Mouse (Mus musculus) thymus, adult 2 months (tissue): ENCODE results near the gene Plxnb2. TPM values are rescaled to one million over a fixed set of nuclear protein-coding genes. Genes with fewer than 3 reads are reported as not detected.

Source experiments
- DNase-seq: peaks from one replicate; pipeline ENCODE4 v3.0.0; 2021
- H3K27ac ChIP-seq: fragments of 200-500 bp; 2 replicates; pipeline ENCODE4 v1.5.1; 2012; ENCODE audit warnings: low read length, control low read depth; ENCODE audit not compliant: control insufficient read depth, insufficient read depth
- H3K27me3 ChIP-seq: fragments of 200-500 bp; 2 replicates; pipeline ENCODE4 v1.6.1; 2012; ENCODE audit warnings: mild to moderate bottlenecking, low read length, moderate library complexity, mixed read lengths; ENCODE audit not compliant: control insufficient read depth, insufficient read depth
- H3K36me3 ChIP-seq: fragments of 200-500 bp; 2 replicates; pipeline ENCODE4 v1.6.1; 2012; ENCODE audit warnings: mild to moderate bottlenecking, low read length, moderate library complexity; ENCODE audit not compliant: control insufficient read depth, insufficient read depth
- H3K4me1 ChIP-seq: fragments of 200-500 bp; replicated peaks from 2 replicates; pipeline ENCODE4 v1.6.1; 2012; ENCODE audit warnings: low read length; ENCODE audit not compliant: control insufficient read depth, insufficient read depth
- H3K4me3 ChIP-seq: fragments of 200-500 bp; 2 replicates; pipeline ENCODE4 v1.5.1; 2012; ENCODE audit warnings: mild to moderate bottlenecking, low read length, control low read depth, moderate library complexity; ENCODE audit not compliant: control insufficient read depth, insufficient read depth
- CTCF ChIP-seq: fragments of 200-500 bp; IDR thresholded peaks from 2 replicates; pipeline ENCODE4 v1.5.1; 2012; ENCODE audit warnings: mild to moderate bottlenecking, control low read depth, low read length, moderate library complexity, borderline replicate concordance; ENCODE audit not compliant: control insufficient read depth, poor library complexity, insufficient read depth; ENCODE audit errors: extremely low read depth
- POLR2A ChIP-seq: fragments of 200-500 bp; IDR thresholded peaks from 2 replicates; pipeline ENCODE4 v1.6.1; 2012; ENCODE audit warnings: mild to moderate bottlenecking, low read length, control low read depth, moderate library complexity; ENCODE audit not compliant: control insufficient read depth, poor library complexity, insufficient read depth; ENCODE audit errors: extremely low read depth
- WGBS: fragments of 180-500 bp; shearing (Covaris S2); methylation state at CpG from one replicate; pipeline ENCODE4 v1.1.7; 2018; 5-methylcytosine and 5-hydroxymethylcytosine counted together
- polyA plus RNA-seq: library from polyadenylated mRNA; depleted of rRNA; stranded (reverse); fragments of >200 nt; gene quantifications from 2 replicates; pipeline ENCODE4 v1.2.3, GENCODE M21; 2012

Gene Plxnb2
- polyA plus RNA-seq, 1 experiment, result 54.6 TPM

GRCm38 (mm10) chr15:89170102-89170501 lies 10.5 kb downstream of the Plxnb2 start:
- H3K27me3 ChIP-seq, result no peaks in the 10 kb centered on the region; the same call in none of the 2 replicates
- WGBS, result 76% methylated on average over 3 of the region's 3 CpGs
- H3K4me3 ChIP-seq, result no peak overlapping the region
- H3K4me1 ChIP-seq, result peaks cover 16% of the 10 kb centered on the region
- H3K36me3 ChIP-seq, result no peaks in the 10 kb centered on the region
- TF ChIP-seq CTCF (no peak), POLR2A (no peak)
- no peak for DNase-seq
- H3K27ac ChIP-seq, result no peak overlapping the region

GRCm38 (mm10) chr15:89169431-89169830 lies 11.2 kb downstream of the Plxnb2 start:
- Histone ChIP-seq H3K4me1 (peaks cover 16% of the 10 kb centered on the region), H3K4me3 (no peak overlapping the region), H3K36me3 (no peaks in the 10 kb centered on the region), H3K27ac (no peak overlapping the region), H3K27me3 (no peaks in the 10 kb centered on the region; the same call in none of the 2 replicates)
- no peak for DNase-seq
- TF ChIP-seq CTCF (no peak), POLR2A (no peak)
- 93% methylated on average over 10 of the region's 10 CpGs for WGBS

DNA sequence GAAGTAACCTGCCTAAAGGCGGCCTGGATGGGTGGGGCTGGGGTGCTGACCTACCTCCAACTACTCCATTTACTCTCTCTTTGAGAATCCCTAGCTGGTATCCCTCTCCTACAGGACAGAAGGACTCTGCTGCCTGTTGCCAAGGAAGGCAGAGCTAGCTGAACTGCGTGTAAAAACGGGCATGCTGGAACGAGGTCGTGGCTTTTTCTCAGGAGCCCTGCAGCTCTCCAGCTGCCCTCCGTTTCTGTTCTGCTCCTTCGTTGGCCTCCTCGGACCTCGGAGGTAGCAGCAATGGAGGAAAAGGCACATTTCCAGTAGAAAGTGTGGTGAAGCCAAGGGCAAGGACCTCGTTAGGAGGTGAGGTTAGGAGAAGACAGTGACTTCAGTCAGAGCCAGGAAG lies 11.7 kb downstream of the Plxnb2 start:
- Histone ChIP-seq H3K27me3 (no peaks in the 10 kb centered on the region; the same call in none of the 2 replicates), H3K36me3 (no peaks in the 10 kb centered on the region), H3K4me1 (peaks cover 16% of the 10 kb centered on the region), H3K4me3 (no peak overlapping the region), H3K27ac (no peak overlapping the region)
- 93% methylated on average over 10 of the region's 10 CpGs for WGBS
- no peak for TF ChIP-seq POLR2A
- no peak for TF ChIP-seq CTCF
- no peak for DNase-seq

DNA sequence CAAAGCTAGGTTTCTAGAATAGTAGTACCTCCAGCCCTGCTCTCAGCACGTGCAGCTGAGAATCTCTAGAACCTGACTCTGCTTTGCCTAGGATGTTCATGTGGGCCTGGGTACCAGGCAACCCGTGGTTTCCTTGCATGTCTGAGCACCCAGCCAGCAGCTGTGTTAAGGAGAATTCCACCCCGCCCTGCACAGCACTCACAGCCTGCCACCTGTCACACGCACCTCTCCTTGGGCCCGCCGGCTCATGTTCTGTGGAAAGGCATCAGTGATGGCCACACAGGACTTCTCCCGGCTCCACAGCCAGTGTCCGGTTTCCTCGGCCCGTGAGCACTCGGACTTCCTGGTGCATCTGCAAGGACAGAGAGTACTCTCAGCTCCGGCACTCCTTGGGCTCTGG lies 15.1 kb downstream of the Plxnb2 start:
- Histone ChIP-seq H3K27me3 (no peaks in the 10 kb centered on the region), H3K4me1 (no peaks in the 10 kb centered on the region), H3K27ac (no peak overlapping the region), H3K36me3 (no peaks in the 10 kb centered on the region), H3K4me3 (no peak overlapping the region)
- TF ChIP-seq POLR2A, result no peak
- WGBS, result 83% methylated on average over 12 of the region's 12 CpGs
- no peak for DNase-seq

- 63% methylated on average over 9 of the region's 9 CpGs for WGBS
- no peaks in the 10 kb centered on the region for H3K27me3 ChIP-seq
- no peaks in the 10 kb centered on the region for H3K4me1 ChIP-seq
- DNase-seq, result no peak
- H3K4me3 ChIP-seq, result no peak overlapping the region
- TF ChIP-seq POLR2A (no peak), CTCF (no peak)
- no peak overlapping the region for H3K27ac ChIP-seq
- no peaks in the 10 kb centered on the region for H3K36me3 ChIP-seq
Observed at GRCm38 (mm10) chr15:89161397-89161796, 19.2 kb downstream of the Plxnb2 start.

DNA sequence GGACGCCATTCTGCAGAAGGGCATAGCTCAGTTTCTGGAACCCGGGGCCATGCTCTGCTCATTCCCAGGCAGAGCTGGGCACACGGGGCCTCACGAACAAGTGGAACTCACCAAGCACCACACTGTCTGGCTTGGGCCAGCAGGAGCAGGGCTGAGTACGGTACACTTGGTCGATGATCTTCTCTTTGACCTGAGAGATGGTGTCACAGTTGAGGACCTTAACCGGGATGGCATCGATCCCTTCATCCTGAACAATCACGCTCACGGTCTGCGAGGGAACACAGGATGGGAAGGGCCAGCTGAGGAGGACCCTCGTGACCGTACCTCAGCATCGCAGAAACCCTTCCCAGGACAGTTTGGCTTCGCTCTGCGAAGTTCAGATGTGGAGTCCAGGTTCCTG lies 22.1 kb downstream of the Plxnb2 start:
- H3K27me3 ChIP-seq, result no peaks in the 10 kb centered on the region
- H3K36me3 ChIP-seq, result no peaks in the 10 kb centered on the region
- no peaks in the 10 kb centered on the region for H3K4me1 ChIP-seq
- no peak overlapping the region for H3K27ac ChIP-seq
- TF ChIP-seq POLR2A, result no peak
- DNase-seq, result no peak
- 97% methylated on average over 16 of the region's 16 CpGs for WGBS
- no peak overlapping the region for H3K4me3 ChIP-seq

DNA sequence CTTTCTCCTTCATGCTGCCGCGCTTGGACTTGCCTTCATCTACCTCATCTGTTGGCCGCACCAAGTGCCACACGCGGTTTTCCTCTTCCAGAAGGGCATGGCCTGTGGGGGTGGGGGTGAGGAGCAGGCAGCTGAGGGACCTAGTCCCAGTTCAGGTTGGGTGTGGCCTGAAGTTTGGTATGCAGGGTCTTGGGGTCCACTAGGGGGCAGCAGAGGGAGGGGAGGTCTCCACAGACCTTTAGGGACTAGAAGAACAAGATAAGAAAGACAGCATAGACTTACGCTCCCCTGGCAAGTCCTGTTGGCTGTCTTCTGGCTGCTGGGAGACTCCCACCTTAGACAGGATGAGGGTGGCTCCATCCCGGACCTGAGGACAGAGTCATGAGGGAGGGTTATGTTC lies 22.6 kb downstream of the Plxnb2 start:
- no peaks in the 10 kb centered on the region for H3K4me1 ChIP-seq
- H3K4me3 ChIP-seq, result no peak overlapping the region
- DNase-seq, result peak; percentile 77
- TF ChIP-seq CTCF, result peak; percentile 61; the same call in 1 of the 2 replicates
- no peak for TF ChIP-seq POLR2A
- WGBS, result 64% methylated on average over 7 of the region's 7 CpGs
- H3K27me3 ChIP-seq, result no peaks in the 10 kb centered on the region
- no peaks in the 10 kb centered on the region for H3K36me3 ChIP-seq
- no peak overlapping the region for H3K27ac ChIP-seq

- no peak overlapping the region for H3K4me3 ChIP-seq
- H3K27me3 ChIP-seq, result peaks cover 2% of the 10 kb centered on the region
- H3K36me3 ChIP-seq, result no peaks in the 10 kb centered on the region
- TF ChIP-seq CTCF (no peak), POLR2A (no peak)
- no peak overlapping the region for H3K27ac ChIP-seq
- peaks cover 25% of the 10 kb centered on the region for H3K4me1 ChIP-seq
- no peak for DNase-seq
Observed at GRCm38 (mm10) chr15:89152312-89152711, 28.3 kb downstream of the Plxnb2 start.
